Mouse (Mus musculus): ENCODE data around the gene Gm14410. TPM values are rescaled to one million over a fixed set of nuclear protein-coding genes. Genes with fewer than 3 reads are reported as not detected.
"Not testable (repeated sequence)": the region's sequence is repeated elsewhere in the genome, so short reads cannot be mapped to it uniquely, and the experiment has no call there.

Gm14410 gene
- total RNA-seq (2022), result 10 to 100 TPM; 35.1 to 43.3 (median 37.9) TPM

DNA sequence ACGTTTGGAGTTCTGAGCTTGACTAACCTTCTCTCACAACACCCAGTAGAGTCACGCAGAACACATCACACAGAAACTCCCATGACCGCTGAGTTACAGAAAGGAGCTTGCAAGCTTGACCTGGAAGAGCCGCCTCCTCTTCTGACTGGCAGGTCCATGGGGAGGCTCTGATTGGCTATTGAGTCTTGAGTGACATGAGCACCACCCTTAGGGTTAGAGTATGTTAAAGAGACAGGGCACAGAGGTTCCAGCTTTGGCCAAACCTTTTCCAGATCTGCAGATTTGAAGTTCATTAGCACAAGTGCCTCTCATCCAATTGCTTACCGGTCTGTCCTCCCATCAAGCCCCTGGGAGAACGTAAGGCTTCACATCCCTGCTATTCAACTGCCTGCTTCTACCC, at the start of gene Gm14410:
Gene Gm14410 (minus strand): TSS at position 81 of the 400 bp plus-strand sequence.
- peak; percentile 87 for DNase-seq

DNA sequence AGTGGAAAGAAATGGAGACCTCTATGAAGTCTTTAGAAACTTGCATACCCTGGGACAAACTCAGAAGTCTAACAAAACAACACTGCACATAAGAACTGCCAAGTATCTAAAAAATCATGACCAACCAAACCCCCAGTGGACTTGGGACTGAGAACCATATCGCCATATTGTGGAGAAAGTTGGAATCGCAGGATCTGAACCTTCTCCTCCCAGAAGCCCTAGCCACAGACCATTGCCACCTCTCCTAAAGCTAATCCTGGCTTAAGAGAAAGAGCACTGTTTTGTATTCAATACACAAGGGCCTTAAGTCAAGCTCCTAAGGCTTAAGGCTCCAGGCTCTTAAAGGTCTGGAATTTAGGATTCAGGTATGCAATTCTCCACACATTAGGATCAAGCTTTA, 41.2 kb upstream of the Gm14410 start:
- not testable (repeated sequence) for DNase-seq

DNA sequence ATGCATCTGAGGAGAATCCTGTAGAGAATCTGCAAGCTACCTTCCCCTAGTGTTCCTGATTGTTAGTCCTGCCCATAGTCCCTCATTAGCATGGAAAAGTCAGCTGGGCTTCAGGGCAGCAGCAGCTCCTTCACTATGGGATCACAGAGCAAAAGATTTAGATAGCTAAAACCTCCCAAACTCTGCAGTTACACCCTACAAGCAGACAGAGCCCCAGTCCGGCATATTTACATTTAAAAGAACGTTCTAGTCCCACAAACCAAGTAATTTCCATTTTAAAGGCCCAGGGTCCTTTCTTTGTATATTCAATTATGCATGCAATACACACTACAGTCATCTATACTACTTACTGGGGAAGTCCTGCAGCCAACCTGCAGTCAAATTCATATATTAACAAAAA, 24.2 kb upstream of the Gm14410 start:
- not testable (repeated sequence) for DNase-seq

DNA sequence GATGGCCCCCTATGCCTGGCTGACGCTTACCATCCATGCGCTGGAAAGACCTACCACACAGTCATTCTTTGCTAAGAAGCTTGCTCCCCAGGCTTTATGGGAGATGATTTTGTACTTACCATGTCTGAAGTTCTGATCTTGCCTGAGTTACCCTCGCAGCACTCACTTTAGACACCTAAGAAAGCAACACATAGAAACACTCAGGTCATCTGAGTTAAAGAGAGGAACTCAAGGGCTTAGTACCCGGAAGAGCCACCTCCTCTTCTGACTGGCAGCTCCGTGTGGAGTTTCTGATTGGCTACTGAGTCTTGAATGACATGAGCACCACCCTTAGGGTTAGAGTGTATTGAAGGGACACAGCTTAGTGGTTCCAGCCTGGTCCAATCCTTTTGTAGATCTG, 33.5 kb downstream of the Gm14410 start:
- not testable (repeated sequence) for DNase-seq

Other genes with a start within 250 kb of the Gm14410 start
- 10 to 100 TPM; 30.1 to 40.0 (median 37.0) TPM for gene Gm14419, start 205.5 kb downstream of the Gm14410 start, total RNA-seq (2022)
- gene Gm14401, start 132.1 kb downstream of the Gm14410 start, total RNA-seq (2022), result under 1 TPM; 0.23 to 0.81 (median 0.46) TPM
- 1 to 10 TPM; 1.3 to 2.5 (median 1.3) TPM for gene Gm14409, start 60.6 kb upstream of the Gm14410 start, total RNA-seq (2022)
- 1 to 10 TPM; 4.1 to 6.5 (median 5.0) TPM for gene Gm14412, start 117.9 kb upstream of the Gm14410 start, total RNA-seq (2022)
- 10 to 100 TPM; 15.9 to 40.5 (median 28.7) TPM for gene Gm14418, start 191.9 kb upstream of the Gm14410 start, total RNA-seq (2022)

Data from adrenal gland, adult 8-10 months (tissue).